Mouse (Mus musculus) heart, postnatal 25 days (tissue): ENCODE measurements around the gene Bcl2l10. TPM values are rescaled to one million over a fixed set of nuclear protein-coding genes. Genes with fewer than 3 reads are reported as not detected.
"Not testable (repeated sequence)": the region's sequence is repeated elsewhere in the genome, so short reads cannot be mapped to it uniquely, and the experiment has no call there.

Experiments used
- DNase-seq: peaks from one replicate; pipeline ENCODE4 v3.0.0; 2022; ENCODE audit warnings: low spot score
- intact Hi-C: fragments of 180-260 bp; cut with DNase I; formaldehyde crosslinking; loops from one replicate; pipeline ENCODE4 v1.15.1; 2025
- total RNA-seq, 2 experiments: library from RNA; stranded (reverse); gene quantifications; 2 replicates each; pipeline ENCODE4 v1.2.3; 2021

Gene Bcl2l10
- total RNA-seq, 2 experiments from 2014 or later = not detected

GRCm38 (mm10) chr9:75334440-75334839, 13.1 kb upstream of the Bcl2l10 start:
- DNase-seq = no peak
- intact Hi-C loops = no loop called here

DNA sequence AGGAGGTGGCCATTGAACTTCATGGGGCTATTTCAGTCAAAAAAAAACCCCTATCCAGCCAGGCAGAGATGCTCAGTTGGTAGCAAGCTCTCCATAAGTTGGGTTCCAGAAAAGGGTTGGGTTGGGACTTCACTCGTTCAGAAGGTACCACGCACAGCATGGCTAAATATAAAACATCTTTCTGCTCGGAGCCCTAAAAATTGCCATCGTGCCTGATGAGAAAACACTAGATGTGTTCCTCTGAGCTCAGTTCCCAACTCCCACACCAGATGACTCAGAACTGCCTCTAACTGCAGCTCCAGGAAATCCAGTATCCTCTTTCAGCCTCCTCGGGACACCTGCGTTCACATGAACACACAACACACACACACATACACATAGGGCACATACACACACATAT, 9.5 kb upstream of the Bcl2l10 start:
- DNase-seq = no peak
- intact Hi-C loops = no loop called here

- no peak for DNase-seq
- intact Hi-C loops = no loop called here
Observed at GRCm38 (mm10) chr9:75342433-75342832, 5.1 kb upstream of the Bcl2l10 start.

DNA sequence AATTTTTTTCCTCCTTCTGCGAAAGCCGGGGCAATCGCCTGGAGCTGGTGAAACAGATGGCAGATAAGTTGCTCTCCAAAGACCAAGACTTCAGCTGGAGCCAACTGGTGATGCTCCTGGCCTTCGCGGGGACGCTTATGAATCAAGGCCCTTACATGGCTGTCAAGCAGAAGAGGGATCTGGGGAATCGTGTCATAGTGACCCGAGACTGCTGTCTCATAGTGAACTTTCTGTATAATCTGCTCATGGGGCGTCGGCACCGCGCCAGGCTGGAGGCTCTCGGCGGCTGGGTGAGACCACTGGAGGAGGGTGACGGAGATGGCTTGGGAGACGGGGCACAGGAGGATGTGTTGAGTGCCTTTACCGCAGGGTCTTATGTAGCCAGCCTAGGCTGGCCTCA, 508 bp downstream of the Bcl2l10 start:
- intact Hi-C loops = no loop called here
- DNase-seq = no peak

DNA sequence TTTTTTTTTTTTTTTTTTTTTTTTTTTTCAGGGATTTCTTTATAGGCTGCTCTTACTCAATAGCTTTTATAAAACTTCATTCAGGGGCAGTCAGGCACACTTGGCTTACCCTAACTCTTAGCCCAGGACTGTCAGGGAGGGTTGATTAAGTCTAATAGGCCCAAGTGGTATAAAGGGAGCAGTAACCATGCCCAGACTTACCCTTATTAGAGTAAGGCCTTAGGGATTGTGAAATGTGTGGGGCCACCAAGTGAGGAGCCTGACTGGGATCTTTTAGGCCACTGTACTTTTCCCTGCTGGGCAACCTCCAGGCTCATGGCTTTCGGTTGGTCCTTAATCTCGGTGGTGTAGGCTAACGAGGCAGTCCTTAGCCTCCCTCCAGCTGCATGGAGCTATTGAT, 1.1 kb downstream of the Bcl2l10 start:
- intact Hi-C loops = no loop called here
- DNase-seq = no peak

- no peak for DNase-seq
- intact Hi-C loops = no loop called here
Observed at GRCm38 (mm10) chr9:75353094-75353493, 5.5 kb downstream of the Bcl2l10 start.

DNA sequence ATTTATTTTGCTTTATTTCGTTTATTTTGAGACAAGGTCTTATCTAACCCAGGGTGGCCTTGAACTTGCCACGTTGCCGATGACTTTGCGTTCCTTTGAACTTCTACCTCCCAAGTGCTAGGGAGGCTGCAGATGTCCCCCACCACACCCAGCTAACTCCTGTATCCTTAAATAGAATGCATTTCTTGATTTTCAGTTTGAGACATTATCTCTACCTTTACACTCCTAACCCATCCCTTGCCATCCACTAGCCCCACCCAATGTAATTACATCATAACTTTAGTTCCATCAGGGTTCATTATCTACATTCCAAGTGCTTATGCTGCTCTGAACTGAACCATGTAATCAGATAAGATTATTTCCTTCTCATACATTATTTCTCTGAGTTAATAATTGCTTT, 8.2 kb downstream of the Bcl2l10 start:
- DNase-seq = no peak
- intact Hi-C loops = no loop called here

- DNase-seq = no peak
- intact Hi-C loops = no loop called here
Observed at GRCm38 (mm10) chr9:75357087-75357654, 9.6 kb downstream of the Bcl2l10 start.

- intact Hi-C loops = loop anchor here (2.0 to 5.0 kb wide), 2 partner anchors 75 to 221 kb away; no protein-coding TSS in a partner anchor
Observed at GRCm38 (mm10) chr9:75361699-75362098, 14.1 kb downstream of the Bcl2l10 start.

DNA sequence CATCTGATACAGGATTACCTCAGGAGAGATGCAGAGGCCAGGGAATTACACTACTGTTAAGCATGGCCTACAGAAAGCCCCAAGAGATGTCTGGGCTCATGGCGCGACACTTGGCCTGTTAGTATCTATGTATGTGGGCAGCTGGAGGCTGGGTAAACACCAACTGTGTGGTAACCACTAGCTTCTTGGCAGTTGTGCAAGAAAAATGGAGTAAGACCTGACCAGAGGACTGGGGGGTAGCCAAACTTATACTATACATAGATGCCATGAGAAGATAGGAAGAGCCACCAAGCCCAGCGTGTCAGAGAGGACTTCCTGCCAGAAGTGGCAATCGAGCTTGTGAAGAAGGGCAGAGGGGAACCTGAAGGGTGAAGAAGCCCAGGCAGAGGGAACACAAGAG, 14.6 kb downstream of the Bcl2l10 start:
- intact Hi-C loops = loop anchor here (2.0 to 5.0 kb wide), 2 partner anchors 75 to 220 kb away; no protein-coding TSS in a partner anchor
- DNase-seq = no peak

More at GRCm38 (mm10) chr9:75361699-75362098, 14.1 kb downstream of the Bcl2l10 start:
- peak; percentile 16 for DNase-seq

DNA sequence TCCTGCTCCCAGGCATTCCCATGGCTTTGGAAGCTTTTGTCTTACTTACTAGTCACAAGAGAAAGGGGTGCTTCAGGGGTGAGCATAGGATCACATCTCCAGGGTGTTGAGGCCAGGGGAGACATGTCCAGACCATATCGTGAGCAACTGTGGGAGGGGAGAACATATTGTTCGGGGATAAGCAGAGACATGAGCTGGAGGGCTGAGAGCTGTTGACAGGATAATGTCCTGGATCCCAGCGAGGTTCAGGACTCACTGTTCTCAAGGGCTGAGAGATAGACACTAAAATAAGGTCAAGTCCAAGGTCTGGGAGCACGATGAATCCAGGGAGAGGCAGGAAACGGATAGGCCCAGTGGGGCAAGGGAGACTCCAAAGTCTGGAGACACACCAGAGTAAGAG, 15.4 kb downstream of the Bcl2l10 start:
- intact Hi-C loops = loop anchor here (2.0 to 5.0 kb wide), 2 partner anchors 74 to 219 kb away; no protein-coding TSS in a partner anchor
- no peak for DNase-seq

DNA sequence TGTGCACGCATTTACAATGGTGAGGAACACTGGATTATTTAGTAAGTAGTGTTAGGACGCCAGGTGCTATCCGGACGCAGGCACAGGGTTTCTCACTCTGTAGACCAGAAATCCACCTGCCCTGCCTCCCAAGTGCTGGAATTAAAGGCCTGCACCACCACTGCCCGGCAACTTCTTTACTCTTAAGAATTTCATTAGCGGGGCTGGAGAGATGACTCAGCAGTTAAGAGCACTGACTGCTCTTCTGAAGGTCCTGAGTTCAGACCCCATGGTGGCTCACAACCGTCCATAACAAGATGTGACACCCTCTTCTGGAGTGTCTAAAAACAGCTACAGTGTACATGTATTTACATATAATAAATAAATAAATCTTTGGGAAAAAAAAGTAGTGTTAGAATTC, 16.1 kb downstream of the Bcl2l10 start:
- DNase-seq = not testable (repeated sequence)
- intact Hi-C loops = loop anchor here (2.0 to 5.0 kb wide), 2 partner anchors 73 to 219 kb away; no protein-coding TSS in a partner anchor

DNA sequence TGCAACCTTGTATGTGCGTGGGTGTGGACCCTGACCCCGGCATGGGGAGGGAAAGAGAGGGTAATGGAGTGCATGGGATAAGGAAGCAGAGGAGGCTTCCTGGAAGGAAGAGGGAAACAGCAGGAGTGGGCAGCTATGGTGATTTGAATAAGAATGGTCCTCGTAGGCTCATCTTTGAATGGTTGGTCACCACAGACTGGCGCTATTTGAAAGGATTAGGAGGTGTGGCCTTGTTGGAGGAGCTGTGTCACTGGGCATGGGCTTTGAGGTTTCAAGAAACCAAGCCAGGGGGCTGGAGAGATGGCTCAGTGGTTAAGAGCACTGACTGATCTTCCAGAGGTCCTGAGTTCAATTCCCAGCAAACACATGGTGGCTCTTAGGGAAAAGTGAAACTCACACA, 17.6 kb downstream of the Bcl2l10 start:
- no peak for DNase-seq
- intact Hi-C loops = no loop called here

GRCm38 (mm10) chr9:75366191-75366590, 18.6 kb downstream of the Bcl2l10 start:
- DNase-seq = no peak
- intact Hi-C loops = no loop called here

DNA sequence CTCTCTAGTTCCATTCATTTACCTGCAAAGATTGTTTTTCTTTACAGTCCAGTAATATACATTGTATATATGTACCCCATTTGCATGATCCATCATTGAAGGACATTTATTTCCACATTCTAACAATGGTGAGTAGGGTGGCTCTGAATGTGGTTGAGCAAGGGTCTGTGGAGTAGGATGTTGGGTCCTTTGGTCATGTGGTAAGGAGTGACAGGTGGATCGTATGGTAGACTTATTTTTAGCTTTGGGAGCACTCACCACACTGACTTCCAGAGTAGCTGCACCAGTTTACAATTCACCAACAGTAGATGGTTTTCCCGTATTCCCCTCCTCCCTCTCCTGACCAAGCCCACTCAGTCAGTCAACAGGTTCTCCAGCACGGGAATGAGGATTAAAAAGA, 21.2 kb downstream of the Bcl2l10 start:
- intact Hi-C loops = no loop called here
- no peak for DNase-seq

DNA sequence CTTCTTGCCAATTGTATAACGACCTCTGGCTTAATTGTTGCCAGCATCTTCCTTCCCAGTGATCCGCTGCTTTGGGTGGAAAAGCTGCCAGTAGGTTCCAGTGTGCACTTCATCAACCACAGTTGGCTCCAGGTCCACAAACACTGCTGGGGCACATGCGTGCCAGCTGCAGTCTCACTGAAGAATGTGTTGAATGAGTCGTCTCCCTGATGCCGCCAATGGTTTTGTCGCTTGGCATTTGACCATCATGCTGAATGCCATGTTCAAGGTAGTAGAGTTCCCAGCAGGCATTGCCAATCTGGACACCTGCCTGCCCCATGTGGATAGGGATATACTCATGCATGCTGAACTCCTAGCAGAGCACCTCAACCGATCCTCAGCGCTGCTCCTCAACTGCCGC, 28.0 kb downstream of the Bcl2l10 start:
- DNase-seq = no peak
- intact Hi-C loops = no loop called here

GRCm38 (mm10) chr9:75376428-75376827, 28.9 kb downstream of the Bcl2l10 start:
- no peak for DNase-seq
- intact Hi-C loops = no loop called here

GRCm38 (mm10) chr9:75378774-75379173, 31.2 kb downstream of the Bcl2l10 start:
- DNase-seq = no peak
- intact Hi-C loops = no loop called here

GRCm38 (mm10) chr9:75382825-75383224, 35.3 kb downstream of the Bcl2l10 start:
- intact Hi-C loops = no loop called here
- no peak for DNase-seq

GRCm38 (mm10) chr9:75383785-75384184, 36.2 kb downstream of the Bcl2l10 start:
- DNase-seq = no peak

DNA sequence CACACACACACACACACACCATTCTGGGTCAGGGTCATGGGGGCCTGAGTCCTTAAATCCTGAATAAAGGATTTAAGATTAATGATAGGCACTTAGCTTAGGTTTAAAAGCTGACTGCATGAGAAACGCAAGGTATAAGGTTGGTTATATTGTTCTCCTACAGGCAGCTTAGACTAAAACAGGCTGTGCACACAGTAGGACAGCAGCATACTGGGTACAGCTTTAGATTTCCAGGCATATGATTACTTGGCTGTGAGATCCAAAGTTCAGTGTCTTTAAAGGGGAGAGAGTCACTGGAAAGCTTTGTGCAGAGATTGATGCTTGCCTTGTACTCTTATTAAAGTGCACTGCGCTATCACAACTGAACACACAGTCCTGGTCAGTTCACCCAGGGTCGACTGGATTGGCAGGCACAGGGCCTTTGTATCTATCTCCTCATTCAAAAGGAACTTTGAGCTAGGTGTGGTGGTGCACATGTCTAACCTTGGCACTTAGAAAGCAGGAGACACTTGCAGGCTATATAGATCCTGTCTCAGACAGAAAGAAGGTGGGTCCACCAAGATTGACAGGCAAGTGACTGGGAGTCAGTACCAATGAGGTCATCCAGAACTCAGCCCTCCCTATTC, 36.9 kb downstream of the Bcl2l10 start:
- intact Hi-C loops = no loop called here
- no peak for DNase-seq

More at GRCm38 (mm10) chr9:75383785-75384184, 36.2 kb downstream of the Bcl2l10 start:
- intact Hi-C loops = no loop called here
